Mouse (Mus musculus) cerebellum, adult (tissue): Measurements from ENCODE around the gene Cd3eap.
A peak's percentile ranks its signal among the peaks of the same experiment; 100 is the strongest.

Source experiments
- ATAC-seq: cut with Nextera tagmentation; 2 replicates; pipeline ENCODE4 v1.9.2; 2017; ENCODE audit warnings: mild to moderate bottlenecking, moderate library complexity, mixed read lengths; ENCODE audit not compliant: insufficient number of reproducible peaks, low FRiP score, low TSS enrichment

Cd3eap gene

DNA sequence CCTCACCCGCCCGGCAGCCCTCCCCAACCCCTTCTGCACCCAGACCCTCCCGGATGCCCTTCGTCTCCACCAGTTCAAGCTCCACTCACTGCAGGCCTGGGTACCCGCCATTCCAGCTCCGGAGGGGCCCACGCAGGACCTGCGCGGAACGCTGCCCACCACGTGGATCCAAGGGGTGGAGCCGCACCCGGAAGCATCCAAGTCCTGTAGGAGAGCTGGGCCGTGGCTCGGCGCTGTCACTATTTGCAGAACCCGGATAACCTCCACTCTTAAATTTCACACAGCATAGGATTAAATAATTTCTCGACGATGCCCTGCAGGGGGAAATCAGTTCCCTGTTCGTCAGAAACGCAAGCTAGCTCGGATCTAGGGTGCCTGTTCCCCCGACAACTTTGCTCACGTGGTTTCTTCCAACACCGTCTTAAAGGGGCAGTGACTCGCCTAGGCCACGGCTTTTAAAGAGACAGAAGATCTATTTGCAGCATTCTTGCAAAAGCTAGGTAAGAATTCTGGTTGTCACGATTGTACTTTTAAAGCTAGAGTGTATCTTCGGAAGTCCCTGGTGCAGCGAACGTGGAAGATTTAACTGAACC is at the start of gene Cd3eap, which contains the start of gene Ppp1r13l:
Gene Cd3eap, minus strand, starts transcription at position 185 of the 593 bp plus-strand sequence.
Gene Ppp1r13l, plus strand, starts transcription at position 451 of the 593 bp plus-strand sequence.
- peak; percentile 40; the same call in 1 of the 2 replicates for ATAC-seq

DNA sequence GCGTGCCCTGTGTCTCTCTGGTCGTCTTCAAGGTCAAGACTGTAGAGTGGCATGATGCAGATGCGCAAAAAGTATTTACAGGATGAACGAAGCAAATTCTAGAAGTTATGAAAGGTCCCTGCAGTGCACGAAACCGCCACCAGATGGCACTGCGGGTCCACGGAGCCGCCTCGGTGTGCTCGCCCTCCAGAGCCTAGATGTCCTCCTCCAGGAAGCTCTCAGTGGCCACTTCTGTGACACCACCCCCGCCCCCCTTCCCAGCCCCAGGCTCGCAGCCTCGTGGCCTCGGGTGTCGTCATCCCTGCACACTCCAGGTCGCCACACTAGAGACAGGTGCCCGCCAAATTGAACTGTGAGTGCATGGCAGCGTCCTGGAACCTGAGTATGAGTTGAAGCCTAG is 46.1 kb upstream of the Cd3eap start:
- ATAC-seq = peak; percentile 61; the same call in 1 of the 2 replicates

DNA sequence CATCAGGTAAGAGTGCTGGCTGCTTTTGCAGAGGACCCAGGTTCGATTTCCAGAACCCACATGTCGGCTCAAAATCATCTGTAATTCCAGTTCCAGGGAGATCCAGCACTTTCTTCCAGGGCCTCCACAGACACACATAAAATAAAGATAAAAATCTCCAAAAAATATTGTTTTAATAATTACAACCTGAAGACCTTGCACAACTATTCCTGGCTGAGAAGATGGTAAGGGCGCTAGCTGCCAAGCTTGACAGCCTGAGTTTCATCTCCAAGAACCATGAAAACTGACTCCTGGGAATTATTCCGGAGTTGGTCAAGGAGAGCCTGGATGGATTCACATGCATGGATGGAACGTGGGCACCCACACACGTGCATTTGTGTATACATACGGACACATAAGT is 45.2 kb upstream of the Cd3eap start, which contains the start of gene Ckm:
Gene Ckm, plus strand, starts transcription at position 301 of the 400 bp plus-strand sequence.
- no peak for ATAC-seq

DNA sequence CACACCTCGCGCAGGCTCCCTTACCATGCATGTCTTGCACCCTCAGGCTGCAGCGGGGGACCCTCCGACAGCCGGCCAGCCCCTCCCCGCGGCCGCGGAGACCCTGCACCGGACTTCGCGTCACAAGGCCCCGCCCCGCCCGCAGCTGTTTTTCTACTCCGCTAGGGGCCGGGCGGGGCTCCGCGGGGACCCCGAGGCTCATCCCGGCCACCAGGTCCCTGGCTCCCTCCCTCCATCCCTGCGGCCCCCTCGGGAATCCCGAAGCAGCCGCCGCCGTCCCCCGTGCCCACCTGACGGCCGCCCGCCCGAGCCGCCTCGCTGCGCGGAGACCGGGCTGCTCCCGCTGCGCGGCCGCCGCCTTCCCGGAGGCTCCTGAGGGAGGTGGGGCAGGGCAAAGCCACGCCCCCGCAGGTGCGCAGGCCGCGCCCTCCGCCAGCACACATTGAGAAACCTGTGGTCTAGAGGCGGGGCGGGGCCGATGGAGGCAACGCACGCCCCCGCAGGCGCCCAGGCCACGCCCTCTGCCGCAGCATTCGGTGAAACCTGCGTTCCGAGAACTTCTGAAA is 44.5 kb upstream of the Cd3eap start, which contains the start of gene Klc3:
Gene Klc3, minus strand, starts transcription at position 374 of the 566 bp plus-strand sequence.
- ATAC-seq = no peak

DNA sequence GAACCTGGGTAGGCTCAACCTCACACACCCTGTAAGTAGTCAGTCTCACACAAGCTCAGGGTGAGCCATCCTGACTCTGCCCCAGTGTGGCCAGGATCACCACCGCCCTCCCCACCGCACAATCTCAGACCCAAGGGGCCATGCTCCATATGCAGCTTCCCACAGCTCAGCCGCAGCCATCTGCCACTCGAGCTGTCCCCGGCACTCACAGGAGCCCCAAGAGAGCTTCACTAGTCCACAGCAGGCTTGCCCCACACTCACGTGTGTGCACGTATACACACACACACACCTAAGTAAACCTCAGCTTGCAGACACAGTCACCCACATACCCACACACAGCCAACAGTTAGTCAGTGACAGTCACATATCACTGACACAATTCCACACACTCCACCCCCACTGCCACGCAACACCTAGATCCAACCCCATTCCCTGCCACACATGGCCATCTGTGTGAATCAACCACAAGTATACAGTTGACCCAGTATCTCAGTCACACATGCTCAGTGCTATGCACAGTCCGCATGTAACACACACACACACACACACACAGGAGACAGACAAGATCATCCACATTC is 43.3 kb upstream of the Cd3eap start:
- no peak for ATAC-seq

DNA sequence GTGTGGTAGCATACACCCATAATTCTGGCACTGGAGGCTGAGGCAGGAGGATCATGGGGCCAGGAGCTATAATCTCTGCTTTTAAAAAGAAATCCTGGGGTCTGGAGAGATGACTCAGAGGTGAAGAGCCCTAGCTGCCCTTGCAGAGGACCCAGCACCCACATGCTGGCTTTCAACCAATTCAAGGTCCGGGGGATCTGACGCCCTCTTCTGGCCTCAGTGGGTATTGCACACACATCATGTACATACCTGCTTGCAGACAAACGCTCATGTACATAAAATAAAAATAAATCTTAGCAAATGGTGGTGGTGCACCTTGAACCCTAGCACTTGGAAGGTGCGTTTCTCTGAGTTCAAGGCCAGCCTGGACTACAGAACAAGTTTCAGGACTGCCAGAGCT is 41.7 kb upstream of the Cd3eap start:
- no peak for ATAC-seq

- no peak for ATAC-seq
Observed at GRCm38 (mm10) chr7:19399496-19400280, 40.4 kb upstream of the Cd3eap start.

DNA sequence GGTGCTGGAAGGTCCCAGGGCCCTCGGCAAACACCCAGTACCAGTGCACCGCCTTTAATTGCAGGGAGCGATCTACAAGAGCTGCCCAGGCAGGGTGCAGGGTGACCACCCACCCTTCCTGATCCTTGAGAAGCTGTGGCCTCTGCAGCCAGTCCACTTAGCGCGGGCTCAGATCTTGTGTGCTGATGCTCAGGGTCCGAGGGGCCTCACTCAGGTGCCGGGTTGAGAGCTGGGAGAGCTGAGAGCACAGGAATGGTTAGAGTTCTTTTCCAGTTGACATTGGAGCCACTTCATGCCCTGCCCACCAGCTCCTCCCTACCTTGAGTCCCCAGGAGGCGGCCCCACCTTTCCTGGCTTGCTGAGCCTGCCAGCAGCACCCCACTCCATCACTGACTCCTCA is 35.2 kb upstream of the Cd3eap start:
- no peak for ATAC-seq

- ATAC-seq = no peak
Observed at GRCm38 (mm10) chr7:19388699-19389413, 29.6 kb upstream of the Cd3eap start.

DNA sequence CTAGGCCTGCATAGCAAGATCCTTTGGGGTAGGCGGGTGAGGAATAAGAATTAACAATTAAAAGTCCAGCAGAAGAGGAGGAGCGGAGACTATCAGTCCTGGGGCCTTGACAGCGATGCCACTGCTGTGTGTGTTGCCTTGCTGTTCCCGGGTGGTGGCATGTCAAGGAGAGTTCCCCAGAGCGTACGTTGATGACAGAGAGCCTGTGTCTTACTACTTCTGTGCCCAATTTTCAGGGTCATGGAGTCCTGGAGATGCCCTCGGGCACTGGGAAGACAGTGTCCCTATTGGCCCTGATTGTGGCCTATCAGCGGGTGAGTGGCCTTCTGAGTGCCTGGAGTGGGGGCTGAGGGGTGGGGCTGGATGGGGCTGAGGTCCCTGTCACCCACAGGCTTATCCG is 24.4 kb upstream of the Cd3eap start:
- ATAC-seq = no peak

- 0 out of 2 replicates have a peak, but pooled peaks have one; percentile 21 for ATAC-seq
Observed at GRCm38 (mm10) chr7:19382166-19382541, 22.9 kb upstream of the Cd3eap start.

DNA sequence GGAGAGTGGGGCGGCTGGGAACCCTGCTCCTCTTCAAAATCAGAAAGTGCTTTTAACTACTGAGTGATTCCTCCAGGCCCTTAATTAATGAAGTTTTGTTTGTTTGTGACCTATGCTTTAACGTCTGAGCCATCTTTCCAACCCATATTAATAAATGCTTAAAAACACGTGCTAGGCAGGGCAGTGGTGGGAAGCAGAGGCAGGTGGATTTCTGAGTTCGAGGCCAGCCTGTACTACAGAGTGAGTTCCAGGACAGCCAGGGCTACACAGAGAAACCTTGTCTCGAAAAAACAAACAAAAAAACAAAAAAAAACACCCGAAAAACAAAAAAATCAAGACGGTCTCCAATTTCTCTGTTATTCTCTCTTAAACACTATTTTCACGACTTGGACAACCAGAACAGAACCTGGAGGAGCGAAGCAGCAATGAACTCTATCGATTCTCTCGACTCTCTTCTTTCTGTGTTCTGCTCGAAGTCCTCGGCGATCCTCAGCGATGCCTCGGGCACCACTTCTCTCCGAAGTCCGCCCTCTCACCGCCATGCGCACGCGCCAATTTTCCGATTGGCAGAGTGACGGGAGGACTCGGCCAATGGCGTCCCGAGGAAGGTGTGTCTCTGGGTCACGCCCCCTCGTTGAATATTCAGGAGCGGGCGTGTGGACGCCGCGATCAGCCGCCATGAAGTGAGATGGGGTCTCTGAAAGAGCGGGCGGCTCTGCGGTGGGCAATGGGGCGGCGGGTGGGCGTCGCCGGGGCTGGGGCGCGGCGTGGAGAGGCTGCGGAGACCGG is 22.3 kb upstream of the Cd3eap start, which contains the start of gene Ercc2:
Gene Ercc2, plus strand, starts transcription at position 634 of the 789 bp plus-strand sequence.
- peak; percentile 98 for ATAC-seq

DNA sequence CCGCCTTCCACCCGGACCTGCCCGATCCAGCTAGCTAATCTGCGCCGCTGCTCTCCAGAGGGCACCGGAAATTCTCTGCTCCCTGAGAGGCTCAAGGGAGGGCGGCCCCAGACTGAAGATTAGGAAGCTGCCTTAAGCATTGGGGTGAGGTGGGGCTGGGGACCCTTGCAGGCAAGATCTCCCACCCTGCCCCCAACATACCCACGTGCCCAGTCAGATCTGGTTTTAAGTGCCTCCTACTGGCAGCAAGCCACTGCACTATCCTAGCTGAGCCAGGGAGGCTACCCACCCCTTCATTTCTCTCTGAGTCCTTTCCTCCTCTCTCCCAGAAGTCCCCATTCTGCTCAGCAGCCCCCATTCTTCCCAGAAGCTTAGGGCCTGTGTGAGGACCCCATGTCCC is 18.8 kb upstream of the Cd3eap start:
- no peak for ATAC-seq

DNA sequence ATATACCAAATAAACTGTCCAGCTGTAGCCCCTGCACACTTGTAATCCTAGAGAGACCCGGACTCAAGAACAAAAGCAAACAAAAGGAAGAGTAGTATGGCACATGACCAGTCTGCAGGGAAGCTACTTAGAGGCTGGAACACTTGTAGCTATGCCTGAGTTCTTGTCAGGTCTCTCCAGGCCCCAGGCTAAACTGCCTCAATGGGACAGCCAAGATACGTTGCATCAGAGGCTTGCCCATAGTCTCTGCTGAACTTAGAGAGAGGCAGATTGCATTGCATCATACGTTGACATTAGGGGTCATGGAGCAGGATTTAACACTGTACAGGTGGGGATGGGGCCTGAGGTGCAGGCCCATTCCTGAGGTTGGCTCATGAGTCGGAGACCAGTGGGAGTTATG is 16.7 kb upstream of the Cd3eap start:
- no peak for ATAC-seq

DNA sequence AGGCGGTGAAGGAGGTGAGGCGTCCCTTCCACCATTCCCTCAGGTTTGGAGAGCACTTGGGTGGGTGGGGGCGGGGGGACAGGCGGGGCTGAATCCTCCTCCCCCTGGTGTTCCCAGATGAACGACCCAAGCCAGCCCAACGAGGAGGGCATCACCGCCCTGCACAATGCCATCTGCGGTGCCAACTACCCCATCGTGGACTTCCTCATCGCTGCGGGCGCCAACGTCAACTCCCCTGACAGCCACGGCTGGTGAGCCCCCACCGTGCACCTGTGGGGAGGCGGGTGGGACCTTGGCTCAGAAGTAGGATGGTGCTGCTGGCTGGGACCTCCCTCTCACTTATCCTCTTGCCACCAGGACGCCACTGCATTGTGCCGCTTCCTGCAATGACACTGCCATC is 16.1 kb upstream of the Cd3eap start:
- no peak for ATAC-seq

DNA sequence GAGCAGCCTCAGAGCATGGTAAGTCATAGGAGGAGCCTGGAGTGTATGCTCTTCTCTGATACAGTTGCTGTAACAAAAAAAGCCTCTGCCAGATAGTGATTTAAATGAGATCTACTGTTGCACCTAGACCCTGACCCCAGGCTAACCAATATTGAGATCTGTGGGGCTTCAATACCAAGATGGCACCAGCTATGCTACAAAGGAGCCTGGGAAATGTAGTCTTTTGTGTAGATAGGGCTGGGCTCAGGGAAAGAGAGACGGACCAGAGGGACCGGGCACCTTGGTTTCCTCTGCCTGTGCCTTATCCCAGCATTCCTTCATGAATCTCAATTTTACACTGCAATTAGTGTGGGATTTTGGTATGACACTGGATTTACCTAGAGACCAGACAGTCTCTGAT is 14.1 kb upstream of the Cd3eap start:
- no peak for ATAC-seq

- ATAC-seq = peak; percentile 63
Observed at GRCm38 (mm10) chr7:19369823-19370425, 10.6 kb upstream of the Cd3eap start.

GRCm38 (mm10) chr7:19368380-19368779 is 9.1 kb upstream of the Cd3eap start:
- ATAC-seq = no peak

DNA sequence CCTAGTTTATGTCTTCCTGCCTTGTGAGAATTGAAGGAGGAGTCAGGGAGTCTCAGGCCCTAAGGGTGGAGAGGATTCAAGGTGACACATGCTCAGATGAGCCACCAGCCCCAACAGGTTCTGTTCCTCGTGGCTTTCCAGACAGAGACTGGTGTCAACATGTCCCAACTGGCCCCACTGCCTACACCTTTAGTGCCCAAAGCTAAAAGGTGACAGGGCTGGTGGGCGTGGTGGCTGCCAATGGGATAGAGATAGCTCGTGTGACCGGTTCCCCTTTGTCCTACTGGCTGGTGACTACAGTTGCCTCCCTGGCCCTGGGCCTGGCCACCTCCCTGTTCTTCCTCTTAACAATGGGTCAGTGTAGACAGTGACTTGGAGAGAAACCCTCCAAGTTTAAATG is 6.1 kb upstream of the Cd3eap start:
- no peak for ATAC-seq
